Mouse (Mus musculus) forebrain, embryonic 11.5 days (tissue): ENCODE results near the gene Kctd17. TPM values are rescaled to one million over a fixed set of nuclear protein-coding genes. Genes with fewer than 3 reads are reported as not detected.

Experiments
- ATAC-seq: fragments of 200-750 bp; cut with Nextera tagmentation; replicated peaks from 2 replicates; pipeline ENCODE4 v1.8.0; 2017; ENCODE audit warnings: moderate TSS enrichment; ENCODE audit not compliant: low FRiP score
- DNase-seq: peaks from one replicate; pipeline ENCODE4 v3.0.0-alpha.2; 2017; ENCODE audit warnings: low spot score
- H3K27ac ChIP-seq: fragments of 300-500 bp; sonication (generic); 2 replicates; pipeline ENCODE4 v1.5.1; 2014; ENCODE audit warnings: low read depth, low read length
- H3K27me3 ChIP-seq: fragments of 300-500 bp; sonication (generic); 2 replicates; pipeline ENCODE4 v1.6.1; 2014; ENCODE audit warnings: mild to moderate bottlenecking, low read length, mixed read lengths; ENCODE audit not compliant: control insufficient read depth, insufficient read depth
- H3K36me3 ChIP-seq: fragments of 300-500 bp; sonication (generic); 2 replicates; pipeline ENCODE4 v1.6.1; 2014; ENCODE audit warnings: mild to moderate bottlenecking, low read length, moderate library complexity, mixed read lengths; ENCODE audit not compliant: control insufficient read depth, insufficient read depth
- H3K4me1 ChIP-seq: fragments of 300-500 bp; sonication (generic); replicated peaks from 2 replicates; pipeline ENCODE4 v1.6.1; 2014; ENCODE audit warnings: low read length, mixed read lengths; ENCODE audit not compliant: control insufficient read depth, insufficient read depth
- H3K4me2 ChIP-seq: fragments of 300-500 bp; sonication (generic); 2 replicates; pipeline ENCODE4 v1.6.1; 2014; ENCODE audit warnings: low read depth, mild to moderate bottlenecking, low read length, moderate library complexity, mixed read lengths; ENCODE audit not compliant: severe bottlenecking
- H3K4me3 ChIP-seq: fragments of 300-500 bp; sonication (generic); 2 replicates; pipeline ENCODE4 v1.5.1; 2014; ENCODE audit warnings: low read depth, low read length
- H3K9ac ChIP-seq: fragments of 300-500 bp; sonication (generic); 2 replicates; pipeline ENCODE4 v1.6.1; 2014; ENCODE audit warnings: low read length
- H3K9me3 ChIP-seq: fragments of 300-500 bp; sonication (generic); 2 replicates; pipeline ENCODE4 v1.6.1; 2016; ENCODE audit warnings: low read length, mixed read lengths; ENCODE audit not compliant: control insufficient read depth
- WGBS: fragments of 180-500 bp; shearing (Covaris S2); extraction: QIAGEN DNeasy Blood & Tissue Kit; methylation state at CpG from one replicate; pipeline ENCODE4 v1.1.7; 2014; 5-methylcytosine and 5-hydroxymethylcytosine counted together
- polyA plus RNA-seq: library from polyadenylated mRNA; unstranded; fragments of >200 nt; fragmentation: Nextera tagmentation; extraction: Ambion mirVana; gene quantifications from 2 replicates; pipeline ENCODE4 v1.2.1, GENCODE M21; 2014

Gene Kctd17
- polyA plus RNA-seq, 1 experiment from 2014 or later = 67.9 TPM

DNA sequence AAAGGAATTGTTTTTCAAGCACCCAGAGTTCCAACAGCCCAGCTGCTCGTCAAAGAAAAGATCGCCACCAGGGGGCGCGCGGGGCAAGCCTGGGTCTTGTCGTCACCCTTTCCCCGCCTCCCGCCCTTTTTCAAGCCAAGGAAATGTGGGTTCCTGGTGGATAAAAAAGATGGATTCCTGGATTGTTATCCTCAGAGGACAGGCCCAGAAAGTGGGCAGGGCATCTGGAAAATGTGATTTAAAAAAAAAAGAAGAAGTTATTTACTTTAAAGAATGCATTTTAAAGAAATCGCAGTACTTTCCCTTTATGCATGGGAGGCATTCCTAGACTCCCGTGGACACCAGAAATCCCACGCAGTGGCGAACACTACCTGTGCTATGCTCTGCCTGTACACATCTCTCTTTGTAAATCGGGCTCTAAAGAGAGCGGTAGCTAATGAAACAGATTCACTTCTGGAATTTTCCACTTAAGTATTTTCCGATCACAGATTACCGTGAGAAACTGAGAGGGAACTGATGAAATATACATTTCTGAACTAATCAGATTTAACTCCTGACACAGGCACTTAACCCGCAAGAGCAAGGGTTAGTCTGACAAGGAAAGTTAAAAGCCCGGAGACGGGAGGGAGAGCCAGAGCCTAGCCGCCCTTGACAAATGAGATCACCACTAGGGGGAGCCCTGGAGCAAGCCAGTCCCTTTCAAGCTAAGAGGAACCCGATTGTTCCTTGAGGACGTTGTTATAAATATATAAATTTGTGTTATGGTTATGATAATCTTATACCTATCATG, 19.6 kb downstream of the Kctd17 start:
- no peaks in the 10 kb centered on the region for H3K36me3 ChIP-seq

DNA sequence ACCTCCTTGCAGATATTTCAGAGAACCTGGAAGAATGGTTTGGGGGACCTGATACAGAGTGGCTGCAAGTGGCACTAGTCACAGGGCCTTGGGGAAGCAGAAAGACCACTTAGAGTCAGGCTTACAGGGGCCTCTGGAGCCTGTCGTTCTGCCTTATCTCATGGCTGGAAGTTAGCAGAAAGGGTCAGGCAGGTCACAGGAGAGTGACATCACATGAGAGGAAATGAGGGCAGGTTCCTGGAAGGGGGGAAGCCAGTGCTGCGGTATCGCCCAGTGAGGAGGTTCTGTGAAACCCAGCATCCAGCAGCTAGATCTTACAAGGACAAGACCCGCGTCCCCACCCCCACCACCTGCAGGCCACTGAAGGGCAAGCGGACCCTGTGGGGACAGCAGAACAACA, 20.8 kb downstream of the Kctd17 start:
- no peak overlapping the region for H3K4me2 ChIP-seq
- no peaks in the 10 kb centered on the region for H3K27me3 ChIP-seq
- no peaks in the 10 kb centered on the region for H3K36me3 ChIP-seq
- H3K9me3 ChIP-seq = no peaks in the 10 kb centered on the region
- no peak overlapping the region for H3K9ac ChIP-seq
- H3K4me3 ChIP-seq = no peak overlapping the region
- no peak overlapping the region for H3K27ac ChIP-seq
- H3K4me1 ChIP-seq = peaks cover 6% of the 10 kb centered on the region; the same call in 1 of the 2 replicates
- DNase-seq (no peak), ATAC-seq (no peak)
- 81% methylated on average over 6 of the region's 6 CpGs for WGBS

More for the DNA sequence above, 19.6 kb downstream of the Kctd17 start:
- H3K9ac ChIP-seq = peak overlapping the region; percentile 46; the same call in 1 of the 2 replicates
- H3K4me2 ChIP-seq = peak overlapping the region; percentile 62
- no peaks in the 10 kb centered on the region for H3K27me3 ChIP-seq
- peak overlapping the region; percentile 39; the same call in 1 of the 2 replicates for H3K27ac ChIP-seq
- 2% methylated on average over 22 of the region's 22 CpGs for WGBS
- DNase-seq (peak; percentile 98), ATAC-seq (no peak; the same call in 1 of the 2 replicates)
- peaks cover 6% of the 10 kb centered on the region; the same call in 1 of the 2 replicates for H3K4me1 ChIP-seq
- peak overlapping the region; percentile 24; the same call in 1 of the 2 replicates for H3K4me3 ChIP-seq
- H3K9me3 ChIP-seq = no peaks in the 10 kb centered on the region

DNA sequence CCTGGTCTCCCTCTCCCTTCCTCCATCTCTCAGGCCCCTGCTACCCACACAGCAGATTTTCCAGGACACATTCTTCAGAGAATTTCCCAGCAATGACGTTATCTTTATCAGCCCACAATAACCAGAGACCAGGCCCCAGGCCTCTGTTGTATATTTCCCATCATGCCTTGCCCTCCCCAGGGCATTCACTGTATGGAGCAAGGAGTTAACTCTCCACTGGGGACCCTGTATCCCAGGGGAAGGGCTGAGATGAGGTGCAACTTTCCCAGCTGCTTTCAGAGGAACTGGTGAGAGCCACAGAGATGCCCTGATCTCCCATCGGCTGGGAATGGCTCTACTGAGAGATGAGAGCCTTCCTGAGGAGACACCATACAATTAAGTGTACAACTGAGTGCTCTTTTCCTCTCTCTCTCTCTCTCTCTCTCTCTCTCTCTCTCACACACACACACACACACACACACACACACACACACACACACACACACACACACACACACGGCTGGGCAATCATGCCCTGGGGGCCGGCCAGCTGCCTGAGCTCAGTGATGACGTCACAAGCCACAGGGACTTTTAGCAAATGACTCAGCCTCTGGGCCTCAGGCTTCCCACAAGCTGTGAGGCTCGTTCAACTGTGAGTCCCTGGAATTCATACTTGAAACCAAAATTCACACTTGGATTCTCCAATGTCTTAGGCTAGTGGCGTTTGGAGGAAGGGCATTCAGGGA, 21.5 kb downstream of the Kctd17 start:
- DNase-seq (peak; percentile 70), ATAC-seq (no peak)
- Histone ChIP-seq H3K27ac (no peak overlapping the region), H3K4me2 (no peak overlapping the region), H3K36me3 (no peaks in the 10 kb centered on the region), H3K9ac (no peak overlapping the region), H3K27me3 (no peaks in the 10 kb centered on the region), H3K4me3 (no peak overlapping the region), H3K9me3 (no peaks in the 10 kb centered on the region), H3K4me1 (peaks cover 6% of the 10 kb centered on the region; the same call in 1 of the 2 replicates)
- WGBS = 51% methylated on average over 7 of the region's 7 CpGs

DNA sequence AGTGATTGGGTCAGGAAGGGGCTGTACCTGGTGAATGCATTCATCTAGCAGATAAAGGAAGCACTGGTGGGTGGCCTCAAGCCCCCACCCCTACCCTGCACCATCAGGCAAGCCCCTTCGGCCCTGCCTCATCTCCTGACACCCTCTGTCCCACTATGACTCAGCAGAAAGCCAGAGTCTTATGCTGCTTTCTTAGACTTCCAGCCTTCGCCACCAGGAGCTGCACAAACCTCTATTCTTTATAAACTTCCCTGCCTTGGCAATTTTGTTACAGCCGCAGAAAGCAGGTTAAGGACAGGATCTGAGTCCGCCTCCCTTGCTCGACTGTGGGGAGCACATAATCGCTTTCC, 22.0 kb downstream of the Kctd17 start:
- H3K9me3 ChIP-seq = no peaks in the 10 kb centered on the region
- no peak overlapping the region for H3K27ac ChIP-seq
- peaks cover 6% of the 10 kb centered on the region; the same call in 1 of the 2 replicates for H3K4me1 ChIP-seq
- no peak for DNase-seq
- no peaks in the 10 kb centered on the region for H3K36me3 ChIP-seq
- H3K4me2 ChIP-seq = no peak overlapping the region
- no peaks in the 10 kb centered on the region for H3K27me3 ChIP-seq
- no peak for ATAC-seq
- WGBS = 88% methylated on average over 6 of the region's 6 CpGs
- H3K9ac ChIP-seq = no peak overlapping the region
- H3K4me3 ChIP-seq = no peak overlapping the region

DNA sequence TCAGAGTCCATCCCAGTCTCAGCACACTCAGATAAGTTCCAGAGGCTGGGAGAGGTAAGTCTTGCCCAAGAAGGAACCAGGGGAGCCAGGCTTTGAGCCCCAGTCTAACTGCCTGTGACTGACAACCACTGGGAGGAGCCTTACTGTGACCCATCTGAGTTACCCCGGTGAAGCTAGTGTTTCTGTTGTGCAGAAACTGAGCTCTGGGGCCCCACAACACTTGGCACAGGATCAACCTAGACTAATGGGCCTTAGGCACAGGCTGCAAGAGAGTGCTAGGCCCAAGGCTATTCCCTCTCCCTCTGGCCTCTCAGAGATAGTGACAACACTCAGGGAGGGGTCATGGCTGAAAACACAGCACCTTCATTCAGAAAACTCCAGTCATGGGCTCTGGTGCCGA, 22.8 kb downstream of the Kctd17 start:
- Histone ChIP-seq H3K9ac (no peak overlapping the region), H3K27ac (no peak overlapping the region), H3K9me3 (no peaks in the 10 kb centered on the region), H3K4me3 (no peak overlapping the region), H3K36me3 (no peaks in the 10 kb centered on the region), H3K27me3 (no peaks in the 10 kb centered on the region), H3K4me1 (peaks cover 6% of the 10 kb centered on the region; the same call in 1 of the 2 replicates), H3K4me2 (no peak overlapping the region)
- ATAC-seq (no peak), DNase-seq (no peak)
- 85% methylated on average over 2 of the region's 2 CpGs for WGBS

DNA sequence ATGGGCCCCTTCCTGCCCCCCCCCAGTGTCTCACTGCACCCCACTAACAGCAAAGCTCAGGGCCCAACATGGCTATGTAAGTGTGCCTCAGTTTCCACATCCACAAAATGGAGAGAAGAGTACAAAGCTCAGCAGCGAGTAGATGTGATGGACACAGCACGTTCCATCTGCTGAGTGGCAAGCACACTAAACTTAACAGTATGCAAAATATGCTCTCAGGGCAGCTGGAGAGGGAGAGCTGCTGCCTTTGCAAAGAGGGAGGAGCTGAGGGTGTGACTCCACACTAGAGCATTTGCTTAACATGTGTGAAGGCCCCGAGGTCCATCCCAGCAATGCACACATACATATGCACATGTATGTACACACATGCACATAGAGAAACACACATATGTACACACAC, 24.6 kb downstream of the Kctd17 start:
- Histone ChIP-seq H3K27ac (no peak overlapping the region), H3K4me3 (no peak overlapping the region), H3K4me1 (peaks cover 6% of the 10 kb centered on the region; the same call in 1 of the 2 replicates), H3K9ac (no peak overlapping the region), H3K9me3 (no peaks in the 10 kb centered on the region), H3K36me3 (no peaks in the 10 kb centered on the region), H3K4me2 (no peak overlapping the region), H3K27me3 (no peaks in the 10 kb centered on the region)
- ATAC-seq = no peak
- DNase-seq = no peak
- 85% methylated on average over 3 of the region's 3 CpGs for WGBS

DNA sequence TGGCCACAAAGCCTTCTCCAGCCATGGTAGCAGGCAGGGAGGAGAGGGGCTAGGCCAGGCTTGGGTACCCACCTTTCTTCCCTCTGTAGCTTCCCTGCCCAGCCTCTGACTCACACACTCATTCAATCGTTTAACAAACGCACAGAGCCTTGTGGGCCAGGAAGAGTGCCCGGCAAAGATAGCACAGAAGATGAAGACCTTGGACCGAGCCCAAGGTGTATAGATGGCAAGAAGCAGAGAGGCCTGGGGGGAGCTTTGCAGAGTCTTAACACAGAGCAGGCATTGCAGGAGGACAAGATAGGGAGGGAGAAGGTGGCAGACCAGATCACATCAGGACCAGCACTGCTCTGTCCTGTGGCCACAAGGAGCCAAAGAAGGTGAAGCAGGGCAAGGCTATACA, 26.8 kb downstream of the Kctd17 start:
- ATAC-seq (no peak), DNase-seq (no peak)
- Histone ChIP-seq H3K27ac (no peak overlapping the region), H3K36me3 (no peaks in the 10 kb centered on the region), H3K4me3 (no peak overlapping the region), H3K9ac (no peak overlapping the region), H3K4me1 (peaks cover 2% of the 10 kb centered on the region; the same call in 1 of the 2 replicates), H3K27me3 (no peaks in the 10 kb centered on the region), H3K9me3 (no peaks in the 10 kb centered on the region), H3K4me2 (no peak overlapping the region)
- 79% methylated on average over 4 of the region's 4 CpGs for WGBS

DNA sequence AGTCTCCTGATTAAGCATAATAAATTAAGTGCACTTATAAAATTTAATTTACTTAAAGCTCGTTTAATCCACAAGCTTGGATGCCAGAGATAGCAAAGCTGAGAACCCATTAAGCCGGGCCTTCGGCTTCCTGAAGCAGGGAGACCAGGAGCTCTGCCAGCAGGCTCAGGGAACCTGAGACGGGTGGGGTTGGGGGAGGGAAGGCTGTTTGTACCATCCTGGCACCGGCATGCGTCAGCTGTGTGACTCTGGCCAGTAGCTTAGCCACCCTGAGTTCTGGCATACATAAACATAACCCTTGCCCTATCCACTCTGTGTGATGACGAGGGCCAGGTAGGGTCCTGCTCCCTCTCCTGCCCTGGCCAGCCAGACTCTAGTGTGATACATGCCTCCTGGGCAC, 27.7 kb downstream of the Kctd17 start:
- H3K27ac ChIP-seq = no peak overlapping the region
- H3K4me3 ChIP-seq = no peak overlapping the region
- H3K27me3 ChIP-seq = no peaks in the 10 kb centered on the region
- WGBS = 59% methylated on average over 7 of the region's 7 CpGs
- H3K9ac ChIP-seq = no peak overlapping the region
- H3K36me3 ChIP-seq = no peaks in the 10 kb centered on the region
- ATAC-seq (no peak), DNase-seq (no peak)
- no peaks in the 10 kb centered on the region for H3K4me1 ChIP-seq
- H3K9me3 ChIP-seq = no peaks in the 10 kb centered on the region
- H3K4me2 ChIP-seq = no peak overlapping the region
